Mouse (Mus musculus): ENCODE data around the gene Epn2.

GRCm38 (mm10) chr11:61536952-61537351, 42.5 kb downstream of the Epn2 start:
- TF ChIP-seq CTCF (IDR thresholded peaks at IDR 0.05; ENCODE audit: extremely low read depth, insufficient read depth, insufficient read length, insufficient replicate concordance) (no peak), POLR2A (IDR thresholded peaks at IDR 0.05; ENCODE audit: low read depth, low read length) (no peak)
